Mouse (Mus musculus): ENCODE measurements around the gene Eln. TPM values are rescaled to one million over a fixed set of nuclear protein-coding genes. Genes with fewer than 3 reads are reported as not detected.

Gene Eln
- total RNA-seq, 2 experiments from 2014 or later = 94.0 to 99.5 TPM

DNA sequence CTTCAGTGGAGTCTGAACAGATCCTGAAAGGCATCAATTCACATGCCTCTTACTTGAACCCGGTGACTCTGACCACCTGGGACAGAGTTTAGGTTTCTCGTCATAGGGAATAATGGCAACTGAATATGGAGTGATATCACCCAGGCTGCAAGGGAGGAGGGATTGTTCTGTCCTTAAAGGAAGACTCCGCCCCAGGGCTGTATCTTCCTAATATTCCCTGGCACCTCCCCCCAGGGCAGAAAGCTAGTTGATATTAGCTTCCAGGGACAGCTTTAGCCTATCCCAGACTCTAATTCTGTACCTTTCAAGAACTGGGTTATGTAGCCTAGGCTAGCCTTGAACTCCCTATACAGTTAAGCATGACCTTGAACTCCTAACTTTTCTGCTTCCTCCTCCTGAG lies 2.1 kb downstream of the Eln start:
- DNase-seq (ENCODE audit: low spot score in 2 of 2) = no peak

GRCm38 (mm10) chr5:134743991-134744390 lies 3.1 kb downstream of the Eln start:
- DNase-seq (ENCODE audit: low spot score in 2 of 2) = no peak

GRCm38 (mm10) chr5:134742221-134742795 lies 4.8 kb downstream of the Eln start:
- no peak for DNase-seq (ENCODE audit: low spot score in 2 of 2)

DNA sequence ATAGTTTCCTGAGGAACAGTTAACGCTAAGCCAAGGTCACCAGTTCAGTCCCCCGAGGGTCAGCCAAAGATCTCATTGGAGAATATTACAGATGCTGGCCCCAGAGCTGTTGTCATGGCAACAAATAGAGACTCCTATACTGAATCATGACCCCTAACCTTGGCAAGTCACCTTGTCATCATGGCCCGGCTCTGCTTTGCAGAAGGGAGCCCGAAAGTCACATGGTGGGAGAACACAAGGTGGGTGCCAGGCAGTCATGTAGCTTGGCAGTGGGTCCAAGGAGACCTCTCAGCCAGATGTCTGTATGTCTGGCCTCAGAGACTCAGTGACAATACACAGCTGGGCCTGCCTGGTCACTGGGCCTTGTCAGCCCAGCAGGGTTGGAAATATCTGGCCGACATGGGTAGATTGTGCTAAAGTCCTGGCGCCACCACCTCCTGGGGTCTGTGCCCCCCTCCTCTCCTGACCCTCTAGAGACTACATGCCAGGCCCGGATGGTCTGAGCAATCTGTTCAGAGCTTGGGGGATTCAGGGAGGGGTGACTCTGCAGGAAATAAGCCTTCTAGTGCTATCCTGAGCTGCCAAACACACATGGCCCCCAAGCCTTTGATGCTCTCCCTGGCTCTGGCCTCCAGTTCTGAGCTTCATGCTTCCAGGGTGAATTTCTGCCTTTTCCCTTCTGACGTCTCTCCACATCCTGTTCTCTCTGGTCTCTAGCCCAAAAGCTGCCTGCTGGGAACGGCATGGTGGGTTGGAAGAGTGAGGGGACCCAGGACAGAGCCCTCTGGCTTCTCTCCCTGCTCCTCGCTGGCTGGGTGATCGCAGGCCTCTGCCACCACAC lies 6.4 kb downstream of the Eln start:
- DNase-seq (ENCODE audit: low spot score in 2 of 2) = peak; percentile 30 to 41

DNA sequence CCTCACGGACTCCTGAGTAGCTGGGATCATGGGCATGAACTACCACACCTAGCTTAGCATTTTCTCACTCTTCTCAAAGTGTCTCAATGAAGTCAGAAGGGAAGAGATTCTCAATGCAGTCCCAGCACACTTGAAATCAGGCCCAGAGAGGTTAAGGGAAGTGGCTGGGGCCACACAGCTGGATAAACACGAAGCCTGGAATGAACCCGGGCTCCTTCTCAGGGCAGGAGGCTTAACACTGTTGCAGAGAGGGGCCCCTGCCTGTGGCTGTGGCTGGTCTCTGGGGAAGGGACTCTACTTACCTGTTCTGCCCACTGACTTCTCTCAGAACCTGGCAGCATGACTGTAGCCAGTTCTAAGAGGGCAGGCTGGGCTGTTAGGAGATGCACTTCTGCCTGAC lies 7.2 kb downstream of the Eln start:
- no peak for DNase-seq (ENCODE audit: low spot score in 2 of 2)

DNA sequence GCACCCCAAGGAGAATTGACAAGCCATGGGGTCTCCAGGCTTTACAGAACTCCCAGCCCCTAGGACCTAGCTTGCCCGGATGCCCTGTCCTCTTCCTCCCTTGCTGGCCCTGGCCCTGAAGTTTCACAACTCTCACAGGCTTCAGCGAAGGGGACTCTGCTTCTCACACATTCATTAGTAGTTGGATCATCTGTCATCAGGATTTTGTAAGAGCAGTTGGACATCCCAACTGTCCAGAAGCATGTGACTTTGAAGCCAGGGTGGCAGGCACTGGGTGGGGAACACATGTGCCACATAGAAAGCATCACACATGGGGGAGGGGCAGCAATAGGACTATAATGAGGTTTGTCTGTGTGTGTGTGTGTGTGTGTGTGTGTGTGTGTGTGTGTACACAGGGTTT lies 12.2 kb downstream of the Eln start:
- no peak for DNase-seq (ENCODE audit: low spot score in 2 of 2)

GRCm38 (mm10) chr5:134734072-134734471 lies 13.1 kb downstream of the Eln start:
- DNase-seq (ENCODE audit: low spot score in 2 of 2) = peak; percentile 35 to 49

GRCm38 (mm10) chr5:134733241-134733640 lies 13.9 kb downstream of the Eln start:
- DNase-seq (ENCODE audit: low spot score in 2 of 2) = no peak

- DNase-seq (ENCODE audit: low spot score in 2 of 2) = no peak
Measured at GRCm38 (mm10) chr5:134729124-134729523, 18.0 kb downstream of the Eln start.

- DNase-seq (ENCODE audit: low spot score in 2 of 2) = no peak
Measured at GRCm38 (mm10) chr5:134728535-134728934, 18.6 kb downstream of the Eln start.

- DNase-seq (ENCODE audit: low spot score in 2 of 2) = no peak
Measured at GRCm38 (mm10) chr5:134727001-134727639, 20.0 kb downstream of the Eln start.

GRCm38 (mm10) chr5:134725299-134725698 lies 21.8 kb downstream of the Eln start:
- no peak for DNase-seq (ENCODE audit: low spot score in 2 of 2)

DNA sequence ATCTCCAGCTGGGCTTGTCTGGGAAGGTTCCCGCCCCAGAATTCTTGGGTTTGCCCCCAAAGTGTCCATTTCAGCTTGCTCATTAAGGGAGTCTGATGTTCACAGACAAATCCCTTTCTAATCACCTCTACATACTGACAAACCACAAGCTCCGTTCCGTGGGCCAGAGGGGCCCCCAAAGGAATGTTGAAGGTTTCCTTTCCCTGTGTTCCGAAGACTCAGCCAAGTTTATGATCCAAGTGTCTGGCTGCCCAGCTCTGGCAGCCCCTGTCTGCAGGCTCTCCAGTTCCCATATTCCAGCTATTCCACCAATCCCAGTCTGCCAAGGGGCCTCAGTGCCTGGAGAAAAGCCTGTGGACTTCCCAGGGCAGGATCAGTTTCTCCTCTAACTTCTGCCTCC lies 27.1 kb downstream of the Eln start:
- no peak for DNase-seq (ENCODE audit: low spot score in 2 of 2)

DNA sequence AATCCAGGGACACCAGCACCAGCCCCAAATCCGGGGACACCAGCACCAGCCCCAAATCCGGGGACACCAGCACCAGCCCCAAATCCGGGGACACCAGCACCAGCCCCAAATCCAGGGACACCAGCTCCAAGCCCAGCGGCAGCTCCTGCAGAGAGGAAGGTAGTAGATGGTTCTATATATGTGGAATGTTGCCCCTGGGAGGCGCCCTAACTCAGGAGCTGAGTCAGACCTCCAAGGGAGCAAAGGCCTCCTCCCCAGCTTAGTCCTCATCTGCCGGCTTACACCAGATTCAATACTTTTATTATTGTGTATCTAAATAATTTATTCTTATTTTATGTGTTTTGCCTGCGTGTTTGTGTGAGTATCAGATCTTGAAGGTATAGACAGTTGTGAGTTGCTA lies 36.0 kb downstream of the Eln start:
- no peak for DNase-seq (ENCODE audit: low spot score in 2 of 2)

DNA sequence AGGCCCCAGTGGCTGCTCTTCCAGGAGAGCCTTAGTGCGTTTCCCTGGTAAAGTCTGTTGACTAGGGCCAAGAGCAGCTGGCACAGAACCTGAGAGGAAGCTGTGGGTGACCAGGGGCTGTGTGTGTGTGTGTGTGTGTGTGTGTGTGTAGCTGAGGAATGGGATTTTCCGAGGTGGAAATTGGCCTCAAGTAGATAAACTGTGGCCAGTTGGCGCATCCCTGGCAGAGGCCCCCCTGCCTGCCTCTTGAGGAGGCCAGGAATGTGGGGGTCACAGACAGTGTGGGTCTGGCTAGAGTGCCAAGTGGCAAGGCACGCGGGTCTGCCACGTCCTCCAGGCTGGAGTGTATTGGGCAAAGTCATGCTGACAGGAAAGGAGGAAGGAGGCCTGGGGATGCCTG lies 37.8 kb downstream of the Eln start:
- DNase-seq (ENCODE audit: low spot score in 2 of 2) = peak; percentile 16 to 41

GRCm38 (mm10) chr5:134704157-134704556 lies 43.0 kb downstream of the Eln start:
- peak; percentile 78 to 81 for DNase-seq (ENCODE audit: low spot score in 2 of 2)

- DNase-seq (ENCODE audit: low spot score in 2 of 2) = no peak
Measured at GRCm38 (mm10) chr5:134695539-134695938, 51.6 kb downstream of the Eln start.

DNA sequence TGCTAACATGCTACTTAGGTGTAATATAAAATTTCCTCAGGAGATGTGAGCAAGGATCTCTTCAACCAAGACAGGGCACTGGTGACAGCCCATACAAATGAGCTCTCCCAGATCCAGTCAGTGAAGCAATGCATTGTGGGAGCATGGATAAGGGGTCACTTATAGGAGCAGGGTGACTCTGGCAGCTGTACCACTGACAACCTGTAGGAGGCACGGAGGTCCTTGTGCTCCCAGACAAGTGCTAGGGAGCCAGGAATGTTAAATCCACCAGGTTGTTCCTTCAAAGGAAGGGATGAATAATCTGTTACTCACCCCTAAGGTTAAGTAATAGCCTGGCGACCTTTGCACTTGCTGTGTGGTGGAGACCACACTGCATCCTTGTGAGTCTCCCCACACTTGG lies 52.0 kb downstream of the Eln start:
- DNase-seq (ENCODE audit: low spot score in 2 of 2) = no peak

DNA sequence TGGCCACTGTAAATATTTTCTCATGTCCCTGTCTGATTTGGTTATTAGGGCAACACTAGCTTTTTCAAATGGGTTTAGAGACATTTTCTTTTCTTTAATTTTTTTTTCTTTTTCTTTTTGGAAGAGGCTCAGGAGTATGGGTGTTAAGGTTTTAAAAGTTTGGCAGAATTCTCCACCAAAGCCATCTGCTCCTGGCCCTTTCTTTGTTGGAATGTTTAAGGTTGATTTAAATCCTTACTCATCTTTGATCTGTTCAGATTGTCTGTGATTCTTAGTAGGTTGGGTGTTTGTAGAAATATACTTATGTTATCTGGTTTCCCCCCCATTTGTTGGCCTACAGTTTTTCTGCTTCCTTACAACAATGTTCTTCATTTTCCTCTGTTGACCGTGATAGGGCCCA lies 54.4 kb downstream of the Eln start:
- DNase-seq (ENCODE audit: low spot score in 2 of 2) = no peak

- peak; percentile 98 for DNase-seq (ENCODE audit: low spot score in 2 of 2)
Measured at GRCm38 (mm10) chr5:134688718-134689284, 58.3 kb downstream of the Eln start.

DNA sequence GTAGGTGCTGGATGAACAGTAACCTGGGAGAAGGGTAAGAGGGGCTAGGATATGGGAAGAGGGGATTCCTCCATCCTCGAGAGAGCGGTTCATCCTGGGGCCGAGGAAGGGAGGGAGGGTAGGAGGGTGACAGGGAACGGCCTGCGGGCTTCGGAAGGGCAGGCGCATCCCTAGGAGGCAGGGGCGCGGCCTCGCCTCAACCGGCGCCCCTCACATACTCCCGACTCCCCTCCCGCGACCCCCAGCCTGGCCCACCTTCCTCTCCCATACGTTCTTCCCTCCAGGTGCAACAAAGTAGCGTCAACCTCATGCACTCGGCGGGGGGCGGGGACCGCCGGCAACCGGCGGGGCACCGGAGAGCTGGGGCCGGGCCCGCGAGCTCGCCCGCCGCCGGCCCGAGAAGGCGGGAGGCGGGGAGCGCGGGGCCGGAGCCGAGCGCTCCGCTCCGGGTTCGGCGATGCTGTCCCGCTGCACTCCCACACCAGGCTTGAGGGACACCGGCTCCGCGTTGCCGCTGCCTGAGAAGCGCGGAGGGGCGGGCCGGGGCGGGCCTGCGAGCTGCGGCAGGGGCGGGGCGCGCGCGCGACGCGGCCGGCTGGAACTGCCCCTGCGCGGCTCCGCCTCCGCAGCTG lies 58.9 kb downstream of the Eln start, which contains the start of gene Limk1:
Gene Limk1 (minus strand): TSS at position 513 of the 632 bp plus-strand sequence.
- no peak for DNase-seq (ENCODE audit: low spot score in 2 of 2)

Data from layer of hippocampus, postnatal 10 days (tissue).